Mouse (Mus musculus) neural tube, embryonic 14.5 days (tissue): ENCODE measurements at regions not wholly inside any gene's neighbourhood (a gene's known extent, or its start where the extent isn't known, plus 50 kb on each side); places are given as distances from the start of the nearest gene placed in this dataset.
A peak's percentile ranks its signal among the peaks of the same experiment; 100 is the strongest.

Experiments
- ATAC-seq: fragments of 200-750 bp; cut with Nextera tagmentation; 2 replicates; pipeline ENCODE4 v1.8.0; 2017; ENCODE audit warnings: low read depth, mild to moderate bottlenecking, moderate TSS enrichment, moderate library complexity
- H3K27ac ChIP-seq: fragments of 300-500 bp; sonication (generic); 2 replicates; pipeline ENCODE4 v1.5.1; 2014; ENCODE audit warnings: low read depth, mild to moderate bottlenecking, control low read depth, low read length, moderate library complexity, mixed read lengths
- H3K27me3 ChIP-seq: fragments of 300-500 bp; sonication (generic); 2 replicates; pipeline ENCODE4 v1.6.1; 2014; ENCODE audit warnings: low read length; ENCODE audit not compliant: control insufficient read depth, insufficient read depth
- H3K36me3 ChIP-seq: fragments of 300-500 bp; sonication (generic); 2 replicates; pipeline ENCODE4 v1.6.1; 2014; ENCODE audit warnings: low read length, mixed read lengths; ENCODE audit not compliant: control insufficient read depth, insufficient read depth
- H3K4me1 ChIP-seq: fragments of 300-500 bp; sonication (generic); 2 replicates; pipeline ENCODE4 v1.6.1; 2014; ENCODE audit warnings: low read length; ENCODE audit not compliant: control insufficient read depth, insufficient read depth
- H3K4me2 ChIP-seq: fragments of 300-500 bp; sonication (generic); 2 replicates; pipeline ENCODE4 v1.6.1; 2014; ENCODE audit warnings: mild to moderate bottlenecking, low read depth, low read length, control low read depth
- H3K4me3 ChIP-seq: fragments of 300-500 bp; sonication (generic); 2 replicates; pipeline ENCODE4 v1.5.1; 2014; ENCODE audit warnings: low read depth, low read length, control low read depth, mixed read lengths
- H3K9ac ChIP-seq: fragments of 300-500 bp; sonication (generic); replicated peaks from 2 replicates; pipeline ENCODE4 v1.6.1; 2014; ENCODE audit warnings: low read depth, mild to moderate bottlenecking, control low read depth, low read length, mixed read lengths
- H3K9me3 ChIP-seq: fragments of 300-500 bp; sonication (generic); 2 replicates; pipeline ENCODE4 v1.6.1; 2016; ENCODE audit warnings: low read length; ENCODE audit not compliant: control insufficient read depth
- WGBS: fragments of 180-500 bp; shearing (Covaris S2); extraction: QIAGEN DNeasy Blood & Tissue Kit; methylation state at CpG from one replicate; pipeline ENCODE4 v1.1.7; 2014; 5-methylcytosine and 5-hydroxymethylcytosine counted together

DNA sequence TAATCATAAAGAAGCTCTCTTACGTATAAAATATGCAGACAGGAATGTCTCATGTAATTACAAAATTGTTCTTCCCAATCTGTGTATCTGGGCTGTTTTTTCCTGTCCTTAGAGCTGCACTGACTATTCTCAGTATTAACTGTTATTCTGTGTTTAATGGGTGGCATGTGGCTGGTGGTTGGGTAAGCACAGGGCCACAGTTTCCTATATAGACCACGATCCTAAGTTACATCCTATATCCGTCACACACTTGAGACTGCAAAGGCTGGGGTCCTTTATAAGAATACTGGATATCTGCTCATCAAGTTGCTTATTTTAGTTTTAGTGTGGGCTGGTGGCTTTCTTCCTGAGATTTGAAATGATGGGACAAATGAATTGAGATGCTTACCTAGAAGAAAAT is 159.0 kb downstream of the Sox4 start:
- H3K4me3 ChIP-seq, result no peak overlapping the region
- no peaks in the 10 kb centered on the region for H3K9me3 ChIP-seq
- peaks cover 10% of the 10 kb centered on the region for H3K4me1 ChIP-seq
- H3K4me2 ChIP-seq, result no peak overlapping the region
- H3K27me3 ChIP-seq, result no peaks in the 10 kb centered on the region
- no peak overlapping the region for H3K9ac ChIP-seq
- 63% methylated on average over 3 of the region's 3 CpGs for WGBS
- no peak for ATAC-seq
- no peaks in the 10 kb centered on the region for H3K36me3 ChIP-seq
- H3K27ac ChIP-seq, result no peak overlapping the region

DNA sequence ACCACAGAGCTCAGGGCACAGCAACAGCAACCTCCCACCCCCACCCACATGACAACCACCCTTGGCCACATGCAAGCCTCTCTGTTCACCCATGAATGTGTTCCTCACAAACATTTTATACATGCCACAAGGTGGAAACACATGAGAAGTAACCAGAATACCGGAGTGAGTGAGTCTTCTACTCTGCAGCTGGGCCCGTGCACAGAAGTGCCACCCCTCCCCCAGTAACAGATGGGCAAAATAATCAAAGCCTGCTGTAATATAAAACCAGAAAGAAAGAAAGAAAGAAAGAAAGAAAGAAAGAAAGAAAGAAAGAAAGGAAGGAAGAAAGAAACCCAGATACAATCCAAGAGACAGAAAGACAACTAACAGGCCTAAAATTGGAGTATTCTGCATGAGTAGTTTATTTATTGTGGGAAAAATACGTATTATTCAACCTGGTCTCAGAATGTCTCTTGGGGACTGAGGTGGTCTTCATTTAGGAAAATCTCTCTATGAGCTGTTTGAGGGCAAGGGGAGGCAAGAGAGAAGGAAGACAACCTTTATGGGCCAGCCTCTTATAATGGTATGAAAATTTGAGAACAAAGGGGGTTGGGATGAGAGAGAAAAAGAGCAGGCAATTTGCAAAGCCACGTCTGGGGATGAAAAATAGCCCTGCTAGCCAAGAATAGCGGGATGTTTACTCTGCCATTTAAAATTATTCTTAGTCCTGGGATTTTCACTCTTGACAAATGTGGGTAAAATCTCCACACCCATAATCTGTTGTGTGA is 160.2 kb downstream of the Sox4 start:
- H3K4me2 ChIP-seq, result no peak overlapping the region
- peak; percentile 41; the same call in 1 of the 2 replicates for ATAC-seq
- WGBS, result 8% methylated on average over 5 of the region's 5 CpGs
- peak overlapping the region; percentile 41 for H3K27ac ChIP-seq
- H3K9ac ChIP-seq, result no peak overlapping the region
- peaks cover 10% of the 10 kb centered on the region for H3K4me1 ChIP-seq
- H3K27me3 ChIP-seq, result no peaks in the 10 kb centered on the region
- H3K4me3 ChIP-seq, result no peak overlapping the region
- no peaks in the 10 kb centered on the region for H3K9me3 ChIP-seq
- H3K36me3 ChIP-seq, result no peaks in the 10 kb centered on the region

DNA sequence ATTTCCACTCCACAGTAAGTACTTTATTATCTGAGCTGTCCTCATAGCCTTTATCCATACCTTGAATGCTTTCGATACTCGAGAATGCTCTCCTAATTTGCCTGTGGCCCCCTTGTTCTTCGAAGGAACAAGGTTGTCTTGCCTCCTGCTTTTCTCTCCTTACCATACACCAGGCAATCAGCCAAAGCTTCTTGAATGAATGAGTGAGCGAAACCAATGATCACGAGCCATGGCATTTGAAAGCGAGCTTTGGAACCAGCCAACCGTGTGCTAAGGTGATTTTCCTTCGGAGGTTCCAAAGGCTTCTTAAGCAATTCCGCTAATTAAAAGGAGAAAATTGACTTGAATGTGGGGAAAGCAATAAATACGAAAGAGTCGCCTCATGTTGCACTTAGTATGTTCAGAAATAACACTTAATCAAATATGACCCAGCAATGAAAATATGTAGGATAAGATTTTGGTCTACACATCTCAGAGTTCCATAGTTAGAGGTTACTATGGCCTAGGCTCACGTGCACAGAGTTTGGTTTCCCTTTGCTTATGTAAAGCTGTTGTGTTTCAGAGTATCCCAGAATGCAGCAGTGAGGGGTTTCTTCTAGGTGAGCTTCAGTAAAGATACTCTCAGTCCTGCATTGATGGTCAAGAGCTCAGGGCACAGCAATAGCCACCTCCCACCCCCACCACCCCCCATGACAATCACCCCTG is 160.9 kb downstream of the Sox4 start:
- Histone ChIP-seq H3K27ac (no peak overlapping the region; the same call in 1 of the 2 replicates), H3K9ac (no peak overlapping the region), H3K27me3 (no peaks in the 10 kb centered on the region), H3K9me3 (no peaks in the 10 kb centered on the region), H3K4me2 (no peak overlapping the region), H3K4me3 (no peak overlapping the region), H3K4me1 (peaks cover 11% of the 10 kb centered on the region), H3K36me3 (no peaks in the 10 kb centered on the region)
- no peak for ATAC-seq
- 36% methylated on average over 12 of the region's 12 CpGs for WGBS

DNA sequence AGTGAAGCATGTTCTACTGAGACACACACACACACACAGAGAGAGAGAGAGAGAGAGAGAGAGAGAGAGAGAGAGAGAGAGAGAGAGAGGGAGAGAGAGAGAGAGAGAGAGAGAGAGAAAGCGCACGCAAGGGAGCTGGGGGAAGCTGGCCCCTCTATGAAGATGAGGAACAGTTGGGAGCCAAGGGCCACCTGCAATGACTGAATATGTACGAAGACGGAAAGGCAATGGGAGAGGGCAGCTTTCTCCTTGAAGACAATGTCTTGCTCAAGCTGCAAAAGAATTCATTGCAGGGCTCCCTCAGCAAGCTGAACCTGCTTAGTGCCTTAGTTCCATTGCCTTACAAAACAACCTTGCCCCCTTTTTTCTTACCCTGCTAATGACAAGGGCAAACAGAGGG is 163.1 kb downstream of the Sox4 start:
- Histone ChIP-seq H3K4me1 (peaks cover 18% of the 10 kb centered on the region), H3K27me3 (no peaks in the 10 kb centered on the region), H3K9me3 (no peaks in the 10 kb centered on the region), H3K9ac (no peak overlapping the region), H3K4me2 (no peak overlapping the region), H3K27ac (no peak overlapping the region), H3K36me3 (no peaks in the 10 kb centered on the region), H3K4me3 (no peak overlapping the region)
- ATAC-seq, result no peak
- WGBS, result 31% methylated on average over 4 of the region's 4 CpGs

DNA sequence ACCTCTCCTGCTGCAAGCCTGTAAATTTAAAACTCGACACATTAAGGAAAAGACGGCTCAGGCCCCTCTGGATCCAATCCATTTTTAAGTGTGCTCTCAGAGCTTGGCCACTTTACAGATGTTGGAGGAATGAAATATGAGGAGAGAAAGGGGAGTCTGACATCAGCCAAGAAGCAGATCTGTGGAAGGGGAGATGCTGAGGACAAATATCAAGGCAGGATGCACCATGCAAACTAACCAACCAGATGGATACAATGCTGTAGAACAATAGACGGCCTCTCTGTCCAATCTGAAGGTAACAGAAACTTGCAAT is 166.2 kb downstream of the Sox4 start:
- no peaks in the 10 kb centered on the region for H3K9me3 ChIP-seq
- no peak overlapping the region for H3K4me2 ChIP-seq
- WGBS, result 25% methylated on average over 3 of the region's 3 CpGs
- H3K27ac ChIP-seq, result peak overlapping the region; percentile 52
- no peak; the same call in 1 of the 2 replicates for ATAC-seq
- peaks cover 17% of the 10 kb centered on the region for H3K4me1 ChIP-seq
- no peak overlapping the region for H3K4me3 ChIP-seq
- no peaks in the 10 kb centered on the region for H3K36me3 ChIP-seq
- H3K9ac ChIP-seq, result no peak overlapping the region
- no peaks in the 10 kb centered on the region for H3K27me3 ChIP-seq

DNA sequence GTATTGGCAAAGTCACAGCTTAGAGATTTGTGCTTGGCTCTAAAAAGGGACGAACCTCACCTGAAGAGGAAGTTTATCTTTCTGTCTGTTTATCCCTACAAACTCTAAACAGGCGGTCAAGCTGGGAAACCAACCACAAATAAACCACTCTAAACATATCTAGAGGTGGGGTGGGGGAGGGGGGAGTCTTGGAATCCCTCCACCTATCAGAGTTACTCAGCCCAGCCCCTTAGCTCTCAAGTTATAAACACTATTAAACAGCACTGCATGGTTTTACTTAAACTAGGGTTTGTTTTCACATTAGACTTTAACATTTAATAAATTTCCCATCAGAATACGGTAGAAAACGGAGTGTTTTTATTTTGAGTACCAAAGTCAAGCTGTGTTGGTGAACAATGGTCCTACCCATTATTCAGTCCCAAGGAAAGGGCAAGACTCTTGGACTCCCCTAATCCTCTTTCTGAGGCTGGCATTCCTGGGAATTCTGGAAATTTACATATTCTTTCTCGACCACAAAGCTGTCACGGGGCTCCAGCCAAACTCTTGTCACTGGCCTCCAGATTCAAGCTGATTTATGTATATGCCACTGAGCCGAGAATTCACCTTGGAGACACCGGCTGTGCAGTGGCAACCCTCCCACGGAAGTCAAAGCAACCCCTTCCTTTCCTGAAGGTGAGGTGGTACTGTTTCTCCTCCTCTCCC is 166.7 kb downstream of the Sox4 start:
- Histone ChIP-seq H3K4me2 (no peak overlapping the region), H3K4me3 (no peak overlapping the region), H3K4me1 (peaks cover 22% of the 10 kb centered on the region), H3K36me3 (no peaks in the 10 kb centered on the region), H3K27ac (peak overlapping the region; percentile 52; the same call in 1 of the 2 replicates), H3K27me3 (no peaks in the 10 kb centered on the region), H3K9ac (no peak overlapping the region), H3K9me3 (no peaks in the 10 kb centered on the region)
- ATAC-seq, result peak; percentile 49
- 16% methylated on average over 9 of the region's 9 CpGs for WGBS

DNA sequence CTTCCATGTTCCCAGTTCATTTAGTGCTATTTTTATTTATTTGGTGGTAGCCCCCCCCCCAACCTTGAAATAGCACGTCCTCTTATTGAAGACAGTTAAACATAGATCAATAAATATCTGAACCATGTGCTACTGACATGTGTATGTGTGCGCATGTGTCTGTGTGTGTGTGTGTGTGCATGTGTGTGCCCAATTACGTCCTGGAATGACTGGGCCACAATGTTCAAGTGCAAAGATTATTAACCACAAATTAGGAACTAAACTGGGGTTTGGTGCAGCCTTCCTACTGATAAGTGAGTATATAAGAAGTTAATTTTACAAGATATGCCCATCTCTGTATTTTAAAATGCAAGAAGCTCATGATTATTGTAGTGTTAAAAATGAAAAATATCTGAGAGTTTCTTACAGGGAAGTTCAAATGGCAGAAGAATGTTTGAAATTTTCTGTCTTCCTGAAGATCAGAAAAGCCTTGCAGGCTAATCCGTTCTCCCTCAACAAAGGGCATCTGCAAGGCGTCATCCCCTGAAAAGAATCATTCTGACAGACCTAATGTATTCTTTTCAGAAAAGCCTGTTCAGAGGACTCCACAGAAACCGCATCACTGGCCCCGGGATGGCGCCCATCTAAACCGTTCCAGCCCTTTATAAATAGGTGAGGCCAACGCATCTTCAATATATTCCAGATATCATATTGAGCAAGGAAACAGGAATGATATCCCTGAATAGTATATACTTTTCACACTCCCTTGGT is 170.8 kb downstream of the Sox4 start:
- no peaks in the 10 kb centered on the region for H3K36me3 ChIP-seq
- H3K27me3 ChIP-seq, result no peaks in the 10 kb centered on the region
- no peaks in the 10 kb centered on the region for H3K9me3 ChIP-seq
- WGBS, result 8% methylated on average over 10 of the region's 10 CpGs
- H3K4me2 ChIP-seq, result no peak overlapping the region
- ATAC-seq, result 0 out of 2 replicates have a peak, but pooled peaks have one; percentile 24
- no peak overlapping the region for H3K9ac ChIP-seq
- peaks cover 27% of the 10 kb centered on the region for H3K4me1 ChIP-seq
- no peak overlapping the region for H3K4me3 ChIP-seq
- H3K27ac ChIP-seq, result peak overlapping the region; percentile 77

DNA sequence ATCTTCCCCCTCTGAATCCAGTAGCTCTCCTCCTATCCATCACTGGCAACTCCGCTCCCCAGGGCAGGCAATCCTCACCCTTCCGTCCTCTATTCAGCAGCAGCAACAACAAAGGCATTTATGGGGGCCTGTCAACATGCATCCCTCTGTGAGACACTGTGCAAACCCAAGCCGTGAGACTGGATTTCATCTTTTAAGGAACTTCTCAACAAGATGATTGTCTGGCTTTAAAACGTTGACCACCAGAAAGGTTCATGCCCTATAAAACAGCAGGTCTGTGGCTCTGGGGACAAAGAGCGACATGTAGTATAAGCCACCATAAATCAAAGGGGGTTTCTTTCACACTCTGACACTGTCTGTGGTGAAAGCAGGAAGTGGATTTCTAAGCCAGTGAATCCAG is 171.4 kb downstream of the Sox4 start:
- Histone ChIP-seq H3K9ac (peak overlapping the region; percentile 35; the same call in 1 of the 2 replicates), H3K4me2 (no peak overlapping the region), H3K27me3 (no peaks in the 10 kb centered on the region), H3K4me1 (peaks cover 21% of the 10 kb centered on the region), H3K27ac (peak overlapping the region; percentile 77), H3K9me3 (no peaks in the 10 kb centered on the region), H3K4me3 (no peak overlapping the region), H3K36me3 (no peaks in the 10 kb centered on the region)
- peak; percentile 54; the same call in 1 of the 2 replicates for ATAC-seq
- WGBS, result 4% methylated on average over 5 of the region's 5 CpGs
